Mouse (Mus musculus): ENCODE measurements around the gene Map6d1. TPM values are rescaled to one million over a fixed set of nuclear protein-coding genes. Genes with fewer than 3 reads are reported as not detected.

Map6d1 gene
- 0.65 and 0.69 TPM in 2 replicates for polyA plus RNA-seq (2015; fragmentation: Nextera tagmentation; extraction: Ambion mirVana)

GRCm38 (mm10) chr16:20240468-20241414, at the start of gene Map6d1:
Map6d1 (minus strand) TSS chr16:20241358.
- no peaks in the 10 kb centered on the region for H3K9me3 ChIP-seq
- H3K4me2 ChIP-seq = peak within 1 kb of the TSS; percentile 97
- peak within 1 kb of the TSS; percentile 72 for H3K4me3 ChIP-seq
- peak within 1 kb of the TSS; percentile 52 for H3K9ac ChIP-seq
- no peak within 1 kb of the TSS for H3K27ac ChIP-seq
- peak; percentile 83 for ATAC-seq (ENCODE audit: borderline replicate concordance, extremely low read depth, low FRiP score, low TSS enrichment)
- peaks cover 5% of the 10 kb centered on the region; the same call in 1 of the 2 replicates for H3K4me1 ChIP-seq
- peaks cover 10% of the 10 kb centered on the region; the same call in 1 of the 2 replicates for H3K27me3 ChIP-seq
- WGBS = 1% methylated on average over 89 of the region's 90 CpGs
- H3K36me3 ChIP-seq = no peaks in the 10 kb centered on the region

DNA sequence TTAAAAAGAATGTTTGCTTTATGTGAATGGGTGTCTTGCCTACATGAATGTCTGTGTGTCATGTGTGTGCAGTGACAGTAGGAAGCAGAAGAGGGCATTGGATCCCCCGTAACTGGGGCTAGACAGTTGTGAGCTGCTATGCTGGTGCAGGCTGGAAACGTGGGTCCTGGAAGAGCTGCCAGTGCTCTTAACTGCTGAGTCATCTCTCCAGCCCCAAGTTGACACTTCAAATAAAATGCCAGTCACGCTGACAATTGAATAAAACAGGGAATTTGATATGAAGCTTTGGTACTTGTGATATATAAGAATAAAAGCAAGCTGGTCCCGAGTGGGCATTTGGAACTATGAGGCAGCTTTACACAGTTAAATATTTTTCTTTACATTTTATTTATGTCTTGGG, 39.1 kb upstream of the Map6d1 start:
- WGBS = 75% methylated on average over 4 of the region's 4 CpGs
- no peaks in the 10 kb centered on the region for H3K9me3 ChIP-seq
- H3K9ac ChIP-seq = no peak overlapping the region
- no peaks in the 10 kb centered on the region for H3K4me1 ChIP-seq
- no peak overlapping the region for H3K4me2 ChIP-seq
- no peak overlapping the region for H3K27ac ChIP-seq
- no peaks in the 10 kb centered on the region for H3K27me3 ChIP-seq
- peaks cover 45% of the 10 kb centered on the region for H3K36me3 ChIP-seq
- H3K4me3 ChIP-seq = no peak overlapping the region
- no peak for ATAC-seq (ENCODE audit: borderline replicate concordance, extremely low read depth, low FRiP score, low TSS enrichment)

- H3K4me2 ChIP-seq = no peak overlapping the region
- no peaks in the 10 kb centered on the region for H3K4me1 ChIP-seq
- H3K27me3 ChIP-seq = no peaks in the 10 kb centered on the region
- peaks cover 38% of the 10 kb centered on the region for H3K36me3 ChIP-seq
- H3K9ac ChIP-seq = no peak overlapping the region
- no peaks in the 10 kb centered on the region for H3K9me3 ChIP-seq
- H3K4me3 ChIP-seq = no peak overlapping the region
- H3K27ac ChIP-seq = no peak overlapping the region
- WGBS = 79% methylated on average over 5 of the region's 5 CpGs
- no peak for ATAC-seq (ENCODE audit: borderline replicate concordance, extremely low read depth, low FRiP score, low TSS enrichment)
Measured at GRCm38 (mm10) chr16:20279395-20279794, 38.2 kb upstream of the Map6d1 start.

DNA sequence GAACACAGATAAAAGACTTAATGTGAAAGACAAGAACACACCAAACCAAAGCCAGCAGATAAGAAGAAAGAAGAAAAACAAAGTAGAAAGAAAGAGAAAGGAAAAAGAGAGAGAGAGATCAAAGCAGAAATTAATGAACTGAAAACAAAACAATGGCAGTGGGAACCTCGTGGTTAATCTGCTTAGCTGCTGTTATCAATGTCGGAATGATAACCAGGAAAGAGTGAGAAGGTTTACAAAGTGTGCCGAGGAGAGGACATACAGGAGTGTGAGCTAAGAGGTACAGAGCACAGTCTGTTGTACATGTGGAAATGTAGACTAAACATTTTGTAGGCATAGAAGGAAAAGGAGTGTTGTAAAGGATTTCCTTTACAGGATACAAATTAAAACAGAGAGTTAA, 31.8 kb upstream of the Map6d1 start:
- Histone ChIP-seq H3K4me2 (no peak overlapping the region), H3K9me3 (no peaks in the 10 kb centered on the region), H3K9ac (no peak overlapping the region), H3K27ac (no peak overlapping the region), H3K36me3 (0 out of 2 replicates have a peak, but pooled peaks cover 1% of the 10 kb centered on the region), H3K4me3 (no peak overlapping the region), H3K4me1 (0 out of 2 replicates have a peak, but pooled peaks cover 2% of the 10 kb centered on the region), H3K27me3 (no peaks in the 10 kb centered on the region)
- no peak for ATAC-seq (ENCODE audit: borderline replicate concordance, extremely low read depth, low FRiP score, low TSS enrichment)
- WGBS = 4% methylated on average over 3 of the region's 3 CpGs

DNA sequence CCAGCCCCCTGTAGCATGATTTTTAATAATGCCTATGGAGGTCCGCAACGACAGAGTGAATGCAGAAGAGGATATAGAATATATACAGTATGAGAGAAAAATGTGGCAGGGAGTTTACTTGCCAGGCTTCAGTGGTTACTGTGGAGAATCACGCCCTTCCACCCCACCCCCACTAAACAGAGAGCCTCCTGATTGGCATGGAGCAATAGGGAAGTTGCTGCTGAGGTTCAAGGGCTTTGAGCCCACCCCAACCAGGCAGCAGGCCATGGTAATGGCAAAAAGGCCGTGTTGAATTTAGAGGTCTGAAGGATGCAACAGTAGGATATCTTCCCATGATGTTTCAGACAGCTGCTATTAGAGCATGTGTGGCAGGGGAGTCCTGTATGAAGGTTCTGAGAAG, 30.2 kb upstream of the Map6d1 start:
- 0 out of 2 replicates have a peak, but pooled peaks cover 2% of the 10 kb centered on the region for H3K4me1 ChIP-seq
- no peak overlapping the region for H3K27ac ChIP-seq
- 66% methylated on average over 4 of the region's 4 CpGs for WGBS
- no peak overlapping the region for H3K9ac ChIP-seq
- H3K36me3 ChIP-seq = no peaks in the 10 kb centered on the region
- H3K4me2 ChIP-seq = no peak overlapping the region
- no peaks in the 10 kb centered on the region for H3K27me3 ChIP-seq
- H3K4me3 ChIP-seq = no peak overlapping the region
- ATAC-seq (ENCODE audit: borderline replicate concordance, extremely low read depth, low FRiP score, low TSS enrichment) = no peak
- H3K9me3 ChIP-seq = no peaks in the 10 kb centered on the region

- H3K27ac ChIP-seq = no peak overlapping the region
- no peak overlapping the region for H3K4me2 ChIP-seq
- no peaks in the 10 kb centered on the region for H3K9me3 ChIP-seq
- H3K4me1 ChIP-seq = no peaks in the 10 kb centered on the region
- 70% methylated on average over 7 of the region's 7 CpGs for WGBS
- no peak overlapping the region for H3K9ac ChIP-seq
- no peaks in the 10 kb centered on the region for H3K27me3 ChIP-seq
- H3K4me3 ChIP-seq = no peak overlapping the region
- ATAC-seq (ENCODE audit: borderline replicate concordance, extremely low read depth, low FRiP score, low TSS enrichment) = no peak
- no peaks in the 10 kb centered on the region for H3K36me3 ChIP-seq
Measured at GRCm38 (mm10) chr16:20265089-20265488, 23.9 kb upstream of the Map6d1 start.

DNA sequence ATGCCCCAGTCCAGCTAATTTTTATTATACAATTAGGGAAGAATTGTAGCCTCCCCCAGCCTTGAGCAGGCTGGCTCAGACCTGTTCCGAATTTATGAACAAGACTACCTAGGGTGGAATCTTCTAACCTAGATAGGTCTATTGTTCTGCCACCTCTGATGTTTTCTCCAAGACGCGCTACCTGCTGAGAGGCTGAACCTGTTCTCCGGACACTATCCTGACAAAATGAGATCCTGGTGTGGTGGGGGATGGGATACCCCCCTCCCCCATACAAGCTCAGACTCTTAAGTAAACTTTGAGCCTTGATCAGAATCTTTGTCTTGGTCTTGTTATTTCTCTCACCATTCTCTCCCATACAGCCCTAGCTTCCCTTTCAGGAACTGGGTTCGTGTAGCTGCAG, 16.8 kb upstream of the Map6d1 start:
- Histone ChIP-seq H3K4me1 (no peaks in the 10 kb centered on the region), H3K36me3 (no peaks in the 10 kb centered on the region), H3K27me3 (no peaks in the 10 kb centered on the region), H3K9me3 (no peaks in the 10 kb centered on the region), H3K4me2 (no peak overlapping the region), H3K27ac (no peak overlapping the region), H3K4me3 (no peak overlapping the region), H3K9ac (no peak overlapping the region)
- ATAC-seq (ENCODE audit: borderline replicate concordance, extremely low read depth, low FRiP score, low TSS enrichment) = no peak
- WGBS = 88% methylated on average over 5 of the region's 5 CpGs

DNA sequence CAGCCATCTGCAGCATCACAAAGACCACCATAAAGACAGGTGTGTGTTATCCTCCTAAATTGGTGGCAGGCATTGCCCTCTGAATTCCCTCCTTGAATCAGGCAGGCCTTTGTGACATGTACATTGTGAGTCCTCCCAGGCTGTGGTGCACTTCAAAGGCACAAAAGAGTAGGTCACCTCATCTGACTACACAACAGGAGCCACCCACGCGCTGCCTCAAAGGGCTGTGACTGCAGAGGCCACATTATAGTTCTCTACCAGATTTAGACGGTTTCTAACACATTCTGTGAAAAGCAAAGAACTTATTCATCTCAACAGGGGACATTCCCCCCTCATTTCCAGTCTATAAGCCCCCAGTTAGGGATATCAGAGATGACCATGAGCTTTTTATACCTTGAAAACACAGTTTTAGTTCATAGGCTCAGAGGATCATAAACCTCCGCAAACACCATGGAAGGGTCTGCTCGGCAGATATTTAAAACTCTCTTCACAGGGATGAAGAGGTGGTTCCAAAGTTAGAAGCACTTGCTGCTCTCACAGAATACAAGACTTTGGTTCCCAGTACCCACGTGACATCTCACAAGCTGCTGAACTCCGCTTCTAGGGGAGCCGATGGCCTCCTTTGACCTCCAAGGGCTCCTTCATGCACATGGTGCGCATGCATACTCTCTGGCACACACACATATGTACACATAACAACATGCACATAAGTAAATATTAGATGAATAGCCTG, 7.5 kb upstream of the Map6d1 start:
- H3K4me1 ChIP-seq = no peaks in the 10 kb centered on the region
- H3K4me3 ChIP-seq = no peak overlapping the region
- H3K27me3 ChIP-seq = no peaks in the 10 kb centered on the region
- ATAC-seq (ENCODE audit: borderline replicate concordance, extremely low read depth, low FRiP score, low TSS enrichment) = no peak
- no peak overlapping the region for H3K4me2 ChIP-seq
- H3K9ac ChIP-seq = no peak overlapping the region
- no peaks in the 10 kb centered on the region for H3K9me3 ChIP-seq
- WGBS = 82% methylated on average over 9 of the region's 9 CpGs
- H3K27ac ChIP-seq = no peak overlapping the region
- no peaks in the 10 kb centered on the region for H3K36me3 ChIP-seq

DNA sequence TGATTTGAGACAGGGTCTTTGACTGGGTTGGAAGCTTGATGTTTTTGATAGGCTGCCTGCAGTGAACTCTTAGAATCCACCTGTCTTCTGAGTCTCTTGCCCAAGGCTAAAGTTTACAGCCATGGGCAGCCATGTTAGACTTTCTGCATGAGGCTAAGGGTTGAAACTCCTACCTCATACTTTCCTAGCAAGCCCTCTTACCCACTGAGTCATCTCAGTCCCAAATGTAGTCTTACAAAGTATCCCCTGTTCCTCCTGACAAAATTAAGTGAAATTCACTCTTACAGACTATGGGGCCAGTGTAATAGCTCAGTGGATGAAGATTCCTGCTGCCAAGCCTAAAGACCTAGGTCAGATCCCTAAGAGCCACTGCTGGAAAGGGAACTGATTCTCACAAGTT, 5.9 kb upstream of the Map6d1 start:
- H3K4me3 ChIP-seq = no peak overlapping the region
- H3K4me2 ChIP-seq = no peak overlapping the region
- no peaks in the 10 kb centered on the region for H3K9me3 ChIP-seq
- ATAC-seq (ENCODE audit: borderline replicate concordance, extremely low read depth, low FRiP score, low TSS enrichment) = no peak
- no peak overlapping the region for H3K27ac ChIP-seq
- H3K27me3 ChIP-seq = 0 out of 2 replicates have a peak, but pooled peaks cover 2% of the 10 kb centered on the region
- H3K4me1 ChIP-seq = no peaks in the 10 kb centered on the region
- H3K9ac ChIP-seq = no peak overlapping the region
- no peaks in the 10 kb centered on the region for H3K36me3 ChIP-seq

GRCm38 (mm10) chr16:20238646-20239045, 2.5 kb downstream of the Map6d1 start:
- peaks cover 10% of the 10 kb centered on the region; the same call in 1 of the 2 replicates for H3K27me3 ChIP-seq
- H3K4me3 ChIP-seq = no peak overlapping the region
- H3K4me1 ChIP-seq = peaks cover 5% of the 10 kb centered on the region; the same call in 1 of the 2 replicates
- no peak overlapping the region for H3K27ac ChIP-seq
- H3K9ac ChIP-seq = no peak overlapping the region
- peaks cover 5% of the 10 kb centered on the region for H3K36me3 ChIP-seq
- H3K9me3 ChIP-seq = no peaks in the 10 kb centered on the region
- no peak overlapping the region for H3K4me2 ChIP-seq
- no peak for ATAC-seq (ENCODE audit: borderline replicate concordance, extremely low read depth, low FRiP score, low TSS enrichment)
- WGBS = 73% methylated on average over 4 of the region's 4 CpGs

DNA sequence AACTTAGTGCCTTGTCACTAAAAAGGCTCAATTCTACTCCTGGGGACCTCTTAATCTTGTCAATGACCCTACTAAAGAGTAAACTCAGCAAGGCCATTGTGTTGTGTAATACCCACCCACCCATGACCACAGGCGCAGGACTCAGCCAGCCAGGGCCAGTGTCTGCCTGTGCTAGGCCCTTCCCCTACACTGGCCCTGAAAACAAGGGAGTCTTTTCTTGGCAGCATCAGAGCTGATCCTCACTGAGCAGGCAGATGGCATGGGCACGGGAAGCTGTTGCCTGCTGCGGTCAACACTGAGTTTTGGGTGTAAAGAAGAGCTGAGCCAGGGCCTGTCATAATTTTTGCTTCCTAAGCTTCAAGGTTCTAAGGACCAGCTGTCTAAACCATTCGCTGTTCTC, 3.7 kb downstream of the Map6d1 start:
- H3K9me3 ChIP-seq = no peaks in the 10 kb centered on the region
- H3K4me1 ChIP-seq = peaks cover 5% of the 10 kb centered on the region; the same call in 1 of the 2 replicates
- H3K4me2 ChIP-seq = no peak overlapping the region
- no peak for ATAC-seq (ENCODE audit: borderline replicate concordance, extremely low read depth, low FRiP score, low TSS enrichment)
- WGBS = 75% methylated on average over 4 of the region's 4 CpGs
- H3K4me3 ChIP-seq = no peak overlapping the region
- no peak overlapping the region for H3K27ac ChIP-seq
- H3K36me3 ChIP-seq = peaks cover 9% of the 10 kb centered on the region
- peaks cover 10% of the 10 kb centered on the region; the same call in 1 of the 2 replicates for H3K27me3 ChIP-seq
- no peak overlapping the region for H3K9ac ChIP-seq

GRCm38 (mm10) chr16:20234406-20234805, 6.8 kb downstream of the Map6d1 start:
- H3K9ac ChIP-seq = no peak overlapping the region
- H3K27ac ChIP-seq = no peak overlapping the region
- 56% methylated on average over 4 of the region's 4 CpGs for WGBS
- H3K9me3 ChIP-seq = no peaks in the 10 kb centered on the region
- peaks cover 33% of the 10 kb centered on the region for H3K36me3 ChIP-seq
- H3K4me1 ChIP-seq = no peaks in the 10 kb centered on the region
- no peaks in the 10 kb centered on the region for H3K27me3 ChIP-seq
- no peak overlapping the region for H3K4me3 ChIP-seq
- ATAC-seq (ENCODE audit: borderline replicate concordance, extremely low read depth, low FRiP score, low TSS enrichment) = no peak
- H3K4me2 ChIP-seq = no peak overlapping the region
